ENCODE assay signal across 8 mouse cellular contexts in the genomic region with DNA sequence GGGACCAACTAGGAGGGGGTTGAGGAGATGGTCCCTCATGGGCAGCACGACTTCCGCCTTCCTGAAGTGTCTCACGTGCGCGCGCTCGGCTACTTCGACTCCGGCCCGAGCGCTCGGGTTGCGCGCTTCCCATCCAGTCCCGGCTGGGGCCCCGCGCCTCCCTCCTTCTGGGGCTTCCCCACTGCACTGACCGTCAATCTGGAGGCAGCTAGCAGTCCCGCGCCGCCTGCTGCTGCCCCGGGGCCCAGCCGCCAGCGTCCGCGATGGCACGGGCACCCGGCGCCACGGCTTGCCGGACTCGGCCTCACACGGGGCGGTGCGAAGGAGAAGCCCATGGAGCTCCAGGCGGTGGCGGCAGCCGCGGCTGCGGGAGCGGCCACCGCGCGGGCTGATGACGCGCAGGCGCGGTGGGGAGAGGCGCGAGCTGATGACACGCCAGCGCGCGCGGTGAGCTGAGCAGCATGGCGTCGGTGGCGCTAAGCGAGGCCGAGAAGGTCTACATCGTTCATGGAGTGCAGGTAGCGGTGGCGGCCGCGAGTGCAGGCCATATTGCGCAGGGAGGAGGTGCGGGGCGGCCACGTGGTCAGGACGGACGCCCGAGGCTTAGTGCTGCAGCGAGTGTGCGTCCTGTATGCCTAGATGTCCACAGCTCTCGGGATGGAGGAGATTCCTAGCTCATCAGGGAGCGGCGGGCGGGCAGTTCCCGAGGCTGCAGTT. TPM values are rescaled to one million over a fixed set of nuclear protein-coding genes. Genes with fewer than 3 reads are reported as not detected.
DNase-seq lines count a peak whose midpoint lies in the region; ATAC-seq and TF ChIP-seq lines count a peak whose summit lies in the region.

A gene (minus strand): TSS at position 401 of the 717 bp plus-strand sequence.
A gene (plus strand): TSS at position 411 of the 717 bp plus-strand sequence.

- ATAC-seq in embryonic facial prominence, embryonic 15.5 days (ENCODE audit: insufficient number of reproducible peaks, low FRiP score, low TSS enrichment, low read depth): peak; percentile 93
- peak; percentile 94 for ATAC-seq in kidney, embryonic 14.5 days (ENCODE audit: low FRiP score, low TSS enrichment)
- peak; percentile 89 for ATAC-seq in limb, embryonic 15.5 days (ENCODE audit: insufficient number of reproducible peaks, low FRiP score, low TSS enrichment, low read depth)

- no peaks in the 10 kb centered on the region for H3K9me3 ChIP-seq in embryonic facial prominence, embryonic 15.5 days (replicated peaks)
- H3K9me3 ChIP-seq in kidney, embryonic 14.5 days (ENCODE audit: control insufficient read depth, low read length): no peaks in the 10 kb centered on the region
- H3K9me3 ChIP-seq in limb, embryonic 15.5 days: no peaks in the 10 kb centered on the region

- H3K27ac ChIP-seq in bone marrow, adult 2 months (ENCODE audit: control insufficient read depth, insufficient read depth, low read depth, low read length, poor library complexity): peak within 1 kb of the TSS; percentile 92
- peak within 1 kb of the TSS; percentile 96 for H3K27ac ChIP-seq in embryonic facial prominence, embryonic 15.5 days (replicated peaks)
- peak within 1 kb of the TSS; percentile 87 for H3K27ac ChIP-seq in kidney, embryonic 14.5 days (ENCODE audit: low read depth, low read length)
- peak within 1 kb of the TSS; percentile 95 for H3K27ac ChIP-seq in limb, embryonic 15.5 days

- peak within 1 kb of the TSS; percentile 82 for H3K4me3 ChIP-seq in bone marrow, adult 2 months (replicated peaks; ENCODE audit: control insufficient read depth, low read depth, low read length)
- H3K4me3 ChIP-seq in embryonic facial prominence, embryonic 15.5 days (replicated peaks): peak within 1 kb of the TSS; percentile 95
- H3K4me3 ChIP-seq in kidney, embryonic 14.5 days (ENCODE audit: low read length): peak within 1 kb of the TSS; percentile 82
- H3K4me3 ChIP-seq in limb, embryonic 15.5 days: peak within 1 kb of the TSS; percentile 97

- H3K36me3 ChIP-seq in embryonic facial prominence, embryonic 15.5 days: peaks cover 15% of the 10 kb centered on the region; the same call in 1 of the 2 replicates
- H3K36me3 ChIP-seq in kidney, embryonic 14.5 days (ENCODE audit: control insufficient read depth, insufficient read depth, low read length): peaks cover 14% of the 10 kb centered on the region
- peaks cover 12% of the 10 kb centered on the region; the same call in 1 of the 2 replicates for H3K36me3 ChIP-seq in limb, embryonic 15.5 days

- peak within 1 kb of the TSS; percentile 95 for H3K9ac ChIP-seq in embryonic facial prominence, embryonic 15.5 days
- H3K9ac ChIP-seq in kidney, embryonic 14.5 days (ENCODE audit: low read depth, low read length): peak within 1 kb of the TSS; percentile 94
- H3K9ac ChIP-seq in limb, embryonic 15.5 days: peak within 1 kb of the TSS; percentile 93

- H3K4me1 ChIP-seq in bone marrow, adult 2 months (ENCODE audit: control insufficient read depth, insufficient read depth, low read length): no peaks in the 10 kb centered on the region; the same call in 1 of the 2 replicates
- peaks cover 21% of the 10 kb centered on the region for H3K4me1 ChIP-seq in embryonic facial prominence, embryonic 15.5 days
- H3K4me1 ChIP-seq in kidney, embryonic 14.5 days (ENCODE audit: control insufficient read depth, insufficient read depth, low read length): peaks cover 4% of the 10 kb centered on the region
- H3K4me1 ChIP-seq in limb, embryonic 15.5 days: peaks cover 17% of the 10 kb centered on the region

- peak; percentile 85; the same call in 1 of the 2 replicates for TF ChIP-seq POLR2A in bone marrow, adult 2 months (IDR thresholded peaks at IDR 0.05; ENCODE audit: borderline replicate concordance, control insufficient read depth, low read depth, low read length)

- TF ChIP-seq CTCF in bone marrow, adult 2 months (IDR thresholded peaks at IDR 0.05; ENCODE audit: control insufficient read depth, insufficient read depth, low read length): no peak

- H3K27me3 ChIP-seq in embryonic facial prominence, embryonic 15.5 days: no peaks in the 10 kb centered on the region
- H3K27me3 ChIP-seq in kidney, embryonic 14.5 days (ENCODE audit: control insufficient read depth, insufficient read depth, low read length): no peaks in the 10 kb centered on the region
- H3K27me3 ChIP-seq in limb, embryonic 15.5 days: no peaks in the 10 kb centered on the region

- DNase-seq in 416B (ENCODE audit: low read depth): peak; percentile 82
- DNase-seq in heart, adult 9 months (ENCODE audit: low spot score in 2 of 2): peak; percentile 86 to 89
- peak; percentile 65 to 85 for DNase-seq in monocyte, adult 2 months (ENCODE audit: low read depth in 1 of 2, low spot score in 2 of 2)
- peak; percentile 79 to 82 for DNase-seq in spleen, postnatal 36 days (ENCODE audit: low spot score in 2 of 2)

- under 1% methylated on average over 79 of the region's 79 CpGs for WGBS in bone marrow, adult 2 months
- under 1% methylated on average over 79 of the region's 79 CpGs for whole genome bisulfite sequencing in embryonic facial prominence, embryonic 15.5 days
- WGBS in kidney, embryonic 14.5 days: under 1% methylated on average over 78 of the region's 79 CpGs
- under 1% methylated on average over 79 of the region's 79 CpGs for WGBS in limb, embryonic 15.5 days

- H3K4me2 ChIP-seq in embryonic facial prominence, embryonic 15.5 days (replicated peaks): peak within 1 kb of the TSS; percentile 80
- peak within 1 kb of the TSS; percentile 81 for H3K4me2 ChIP-seq in kidney, embryonic 14.5 days (replicated peaks; ENCODE audit: low read depth, low read length)
- H3K4me2 ChIP-seq in limb, embryonic 15.5 days: peak within 1 kb of the TSS; percentile 79

RNA-seq across cellular contexts. Expression of the first gene that starts in this region (rescaled TPM):
- polyA plus RNA-seq in bone marrow, adult 2 months (2011; ENCODE audit: insufficient read depth, insufficient read length, low replicate concordance, missing spikeins): 19.1 and 36.1 TPM in 2 replicates
- polyA plus RNA-seq in embryonic facial prominence, embryonic 15.5 days (2015; fragmentation: Nextera tagmentation; extraction: Ambion mirVana): 74.8 and 78.9 TPM in 2 replicates
- 46.9 and 59.6 TPM in 2 replicates for polyA plus RNA-seq in kidney, embryonic 14.5 days (2014; fragmentation: Nextera tagmentation; extraction: Ambion mirVana)
- polyA plus RNA-seq in limb, embryonic 15.5 days (2015; fragmentation: Nextera tagmentation; extraction: Ambion mirVana): 70.3 and 78.2 TPM in 2 replicates

RNA-seq across cellular contexts. Expression of the second gene that starts in this region (rescaled TPM):
- polyA plus RNA-seq in bone marrow, adult 2 months (2011; ENCODE audit: insufficient read depth, insufficient read length, low replicate concordance, missing spikeins): 29.5 and 44.4 TPM in 2 replicates
- polyA plus RNA-seq in embryonic facial prominence, embryonic 15.5 days (2015; fragmentation: Nextera tagmentation; extraction: Ambion mirVana): 98.0 and 105 TPM in 2 replicates
- 133 and 156 TPM in 2 replicates for polyA plus RNA-seq in kidney, embryonic 14.5 days (2014; fragmentation: Nextera tagmentation; extraction: Ambion mirVana)
- 103 and 108 TPM in 2 replicates for polyA plus RNA-seq in limb, embryonic 15.5 days (2015; fragmentation: Nextera tagmentation; extraction: Ambion mirVana)

Comparison
In these comparisons a context has a peak if more than half of its experiments do, and no peak if none do; other contexts are left out.
1. Peak in every context shown above with its lines: DNase-seq, ATAC-seq, H3K4me3 ChIP-seq and H3K27ac ChIP-seq.